Mouse (Mus musculus) E14TG2a.4 (cell line): ENCODE measurements at regions not wholly inside any gene's neighbourhood (a gene's known extent, or its start where the extent isn't known, plus 50 kb on each side); places are given as distances from the start of the nearest gene placed in this dataset.
"Not testable (repeated sequence)": the region's sequence is repeated elsewhere in the genome, so short reads cannot be mapped to it uniquely, and the experiment has no call there.

Experiments used
- H3K27me3 ChIP-seq: 2 replicates; pipeline ENCODE4 v1.6.1; 2014; ENCODE audit warnings: low read length, control low read depth; ENCODE audit not compliant: insufficient read depth
- H3K36me3 ChIP-seq: 2 replicates; pipeline ENCODE4 v1.6.1; 2014; ENCODE audit warnings: low read length, control low read depth; ENCODE audit not compliant: insufficient read depth
- H3K4me1 ChIP-seq: replicated peaks from 2 replicates; pipeline ENCODE4 v1.6.1; 2014; ENCODE audit warnings: low read depth, low read length, control low read depth
- H3K4me3 ChIP-seq: replicated peaks from 2 replicates; pipeline ENCODE4 v1.5.1; 2014; ENCODE audit warnings: mild to moderate bottlenecking, low read length
- H3K9me3 ChIP-seq: 2 replicates; pipeline ENCODE4 v1.6.1; 2014; ENCODE audit warnings: low read length, control low read depth
- CTCF ChIP-seq: conservative IDR thresholded peaks from 2 replicates; pipeline ENCODE4 v1.5.1; 2014; ENCODE audit warnings: low read length
- NANOG ChIP-seq: IDR thresholded peaks from 2 replicates; pipeline ENCODE4 v1.6.1; 2014; ENCODE audit warnings: borderline replicate concordance, low read length, mixed read lengths
- POU5F1 ChIP-seq: IDR thresholded peaks from 2 replicates; pipeline ENCODE4 v1.6.1; 2014; ENCODE audit warnings: low read length, borderline replicate concordance

DNA sequence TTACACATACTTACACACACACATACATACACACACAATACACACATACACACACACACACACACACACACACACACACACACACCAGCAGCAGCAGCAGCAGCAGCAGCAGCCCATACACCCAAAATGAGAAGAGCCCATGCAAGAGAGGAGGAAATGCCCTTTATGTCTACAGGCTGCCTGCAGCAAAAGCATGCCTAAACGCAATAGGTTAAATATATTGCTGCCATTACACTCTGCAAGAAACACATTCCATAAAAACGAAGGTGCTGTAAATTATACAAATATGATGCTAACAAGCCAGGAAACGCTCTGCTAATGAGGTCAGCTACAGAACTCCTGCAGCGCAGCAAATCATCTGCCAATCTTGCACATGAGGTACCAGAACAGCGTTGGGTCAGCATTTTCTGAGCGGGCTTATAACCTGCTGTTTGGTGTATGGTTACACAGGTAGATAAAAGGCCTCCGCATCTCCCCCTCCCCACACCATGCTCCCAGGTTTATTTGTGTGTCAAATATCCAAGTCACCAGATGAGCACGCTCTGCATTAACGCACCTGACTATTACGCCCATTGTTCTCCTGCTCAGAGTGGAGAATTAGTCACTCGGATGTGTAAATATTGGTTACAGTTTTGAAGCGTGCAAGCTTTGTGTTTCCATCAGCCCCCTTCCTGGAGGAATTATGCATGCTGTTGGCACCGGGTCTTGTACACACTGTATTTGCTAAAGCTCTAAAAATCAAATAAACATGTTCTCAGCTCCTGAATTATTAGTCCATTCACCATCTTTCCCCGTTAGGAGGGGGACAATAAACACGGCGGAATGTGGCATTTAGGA lies 214.0 kb upstream of the Zfp703 start:
- Histone ChIP-seq H3K9me3 (peaks cover 27% of the 10 kb centered on the region), H3K4me1 (no peaks in the 10 kb centered on the region), H3K27me3 (no peaks in the 10 kb centered on the region), H3K36me3 (no peaks in the 10 kb centered on the region), H3K4me3 (no peak overlapping the region)
- TF ChIP-seq NANOG (no peak), CTCF (no peak), POU5F1 (no peak)

DNA sequence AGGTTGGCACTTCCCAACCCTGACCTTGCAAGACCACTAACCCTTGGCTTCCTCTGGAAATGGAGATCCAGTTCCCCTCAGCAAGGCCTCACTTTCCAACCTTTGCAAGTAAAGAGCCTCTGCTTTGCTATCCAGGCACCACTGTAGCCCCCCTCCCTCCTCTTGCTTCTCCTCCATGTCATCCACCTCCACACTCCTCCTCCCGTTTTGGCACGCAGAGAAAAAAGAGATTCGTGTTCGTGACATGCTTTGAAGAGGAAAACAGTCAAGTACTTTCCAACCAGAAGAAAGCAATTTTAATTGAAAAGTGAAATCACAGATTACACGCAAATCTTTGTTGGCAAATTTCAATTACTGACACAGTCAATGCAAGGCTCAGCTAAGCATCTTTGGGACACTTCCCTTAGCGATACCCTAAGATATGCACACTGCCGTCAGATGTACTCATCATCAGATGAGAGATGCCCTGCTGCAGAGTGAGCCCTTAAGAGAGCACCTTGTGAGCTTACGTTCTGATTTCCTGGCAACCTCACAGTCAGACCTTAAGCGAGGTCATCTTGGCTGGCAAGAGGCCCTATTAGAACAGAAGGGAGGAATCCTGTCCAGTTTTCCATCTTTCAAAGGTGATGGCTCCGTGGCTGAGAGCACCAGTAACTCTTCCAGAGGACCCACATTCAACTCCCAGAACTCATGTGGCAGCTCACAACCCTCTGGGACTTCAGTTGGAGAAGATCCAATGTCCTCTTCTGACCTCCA lies 208.5 kb upstream of the Zfp703 start:
- TF ChIP-seq POU5F1 (no peak), CTCF (no peak), NANOG (no peak)
- Histone ChIP-seq H3K4me1 (no peaks in the 10 kb centered on the region), H3K4me3 (no peak overlapping the region), H3K27me3 (no peaks in the 10 kb centered on the region; the same call in 1 of the 2 replicates), H3K9me3 (peaks cover 8% of the 10 kb centered on the region; the same call in 1 of the 2 replicates), H3K36me3 (no peaks in the 10 kb centered on the region)

DNA sequence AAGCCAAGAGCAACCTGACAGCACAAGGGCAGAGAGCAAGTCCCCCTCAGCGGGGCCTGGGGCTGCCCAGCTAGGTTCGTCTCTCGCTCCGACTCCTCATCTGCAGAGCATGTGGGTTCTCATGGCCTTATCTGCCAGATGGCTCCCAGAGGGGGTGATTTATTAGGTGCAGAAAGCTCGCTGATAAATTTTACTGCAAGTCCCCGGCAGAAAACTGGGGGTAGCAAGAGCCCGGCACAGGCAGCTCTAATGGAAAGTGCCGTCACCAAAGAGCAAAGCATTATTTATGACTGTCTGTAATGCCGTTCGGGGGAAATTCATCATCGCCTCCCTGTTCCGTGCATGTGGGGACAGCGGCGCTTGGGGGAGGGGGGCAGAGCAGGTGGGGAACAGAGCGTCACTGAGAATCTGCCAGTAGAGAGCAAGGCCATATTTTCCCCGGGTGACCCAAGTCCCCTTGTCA lies 206.7 kb upstream of the Zfp703 start:
- TF ChIP-seq NANOG (no peak), POU5F1 (no peak), CTCF (no peak)
- peaks cover 8% of the 10 kb centered on the region; the same call in 1 of the 2 replicates for H3K9me3 ChIP-seq
- no peaks in the 10 kb centered on the region for H3K4me1 ChIP-seq
- H3K27me3 ChIP-seq = no peaks in the 10 kb centered on the region; the same call in 1 of the 2 replicates
- no peaks in the 10 kb centered on the region for H3K36me3 ChIP-seq
- H3K4me3 ChIP-seq = no peak overlapping the region

DNA sequence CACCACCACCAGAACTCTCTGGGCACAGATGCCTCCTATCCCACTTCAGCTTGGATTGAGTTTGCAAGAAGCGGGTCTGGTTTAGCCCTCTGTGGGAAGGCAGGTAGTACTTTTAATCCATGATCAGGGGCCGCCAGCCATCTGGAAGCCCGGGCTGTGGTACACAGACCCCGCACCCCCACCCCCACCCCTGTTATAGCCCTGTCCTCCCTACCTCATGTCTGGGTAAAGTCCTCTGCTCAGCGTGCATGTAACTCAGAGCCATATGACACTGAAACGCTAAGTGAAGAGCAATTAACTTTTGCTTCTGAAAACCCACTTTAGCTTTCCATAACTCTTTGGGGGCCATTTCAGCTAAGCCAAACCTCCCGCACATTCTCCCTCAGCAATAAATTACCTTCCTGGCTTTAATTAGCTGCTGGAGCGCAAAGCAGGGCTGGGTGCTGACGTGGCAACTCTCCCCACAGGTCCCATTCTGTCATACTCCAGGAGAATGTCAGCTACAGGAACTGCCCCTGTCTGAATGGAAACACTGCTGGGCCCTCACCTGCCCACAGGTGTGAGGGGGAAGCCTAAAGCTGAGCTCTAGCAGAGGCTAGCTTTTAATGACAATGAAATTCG lies 198.1 kb upstream of the Zfp703 start:
- Histone ChIP-seq H3K4me3 (no peak overlapping the region), H3K9me3 (no peaks in the 10 kb centered on the region), H3K4me1 (no peaks in the 10 kb centered on the region), H3K27me3 (peaks cover 18% of the 10 kb centered on the region), H3K36me3 (no peaks in the 10 kb centered on the region)
- TF ChIP-seq CTCF (no peak), NANOG (no peak), POU5F1 (no peak)

DNA sequence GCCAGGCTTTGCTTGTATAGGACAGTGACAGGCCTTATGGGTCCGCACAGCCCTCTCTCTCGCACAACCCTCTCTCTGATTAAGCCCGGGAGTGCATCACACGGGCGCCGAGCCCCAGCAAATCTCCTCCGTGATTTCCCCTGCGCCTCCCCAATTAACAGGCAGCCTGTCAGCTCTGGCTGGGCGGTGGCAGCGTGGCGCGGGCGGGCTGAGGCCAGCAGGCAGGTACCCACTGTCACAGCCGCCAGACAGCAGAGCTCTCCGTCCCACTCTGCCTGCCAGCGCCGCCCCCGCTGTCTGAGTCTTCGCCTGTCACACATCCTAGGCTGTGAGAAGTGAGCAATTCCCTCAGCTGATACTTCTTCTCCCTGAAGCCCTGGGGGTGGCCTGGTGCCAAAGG lies 196.6 kb upstream of the Zfp703 start:
- H3K36me3 ChIP-seq = no peaks in the 10 kb centered on the region
- H3K4me3 ChIP-seq = peak overlapping the region; percentile 68
- TF ChIP-seq CTCF (no peak), POU5F1 (no peak)
- no peaks in the 10 kb centered on the region for H3K9me3 ChIP-seq
- H3K27me3 ChIP-seq = peaks cover 18% of the 10 kb centered on the region
- H3K4me1 ChIP-seq = no peaks in the 10 kb centered on the region

DNA sequence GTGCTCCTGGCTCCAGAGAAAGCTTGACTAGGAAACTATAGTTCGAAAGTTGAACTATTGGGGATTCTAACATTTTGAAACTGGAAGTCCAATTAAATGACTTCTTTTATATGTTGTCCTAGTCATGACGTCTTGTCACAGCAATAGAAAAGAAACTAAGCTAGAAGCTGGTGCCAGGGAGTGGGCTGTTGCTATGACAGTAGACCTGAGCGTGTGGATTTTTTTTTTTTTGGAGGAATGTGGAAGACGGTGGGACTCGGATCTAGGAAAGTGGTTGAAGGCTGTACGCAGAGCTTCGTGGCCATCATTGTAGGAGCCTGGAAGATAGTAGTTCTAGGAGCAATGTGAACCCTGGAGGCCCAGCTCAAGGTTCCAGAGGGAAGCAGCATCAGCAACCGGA lies 194.2 kb upstream of the Zfp703 start:
- H3K27me3 ChIP-seq = peaks cover 18% of the 10 kb centered on the region
- H3K4me1 ChIP-seq, H3K4me3 ChIP-seq, H3K36me3 ChIP-seq, H3K9me3 ChIP-seq: not testable (repeated sequence)

DNA sequence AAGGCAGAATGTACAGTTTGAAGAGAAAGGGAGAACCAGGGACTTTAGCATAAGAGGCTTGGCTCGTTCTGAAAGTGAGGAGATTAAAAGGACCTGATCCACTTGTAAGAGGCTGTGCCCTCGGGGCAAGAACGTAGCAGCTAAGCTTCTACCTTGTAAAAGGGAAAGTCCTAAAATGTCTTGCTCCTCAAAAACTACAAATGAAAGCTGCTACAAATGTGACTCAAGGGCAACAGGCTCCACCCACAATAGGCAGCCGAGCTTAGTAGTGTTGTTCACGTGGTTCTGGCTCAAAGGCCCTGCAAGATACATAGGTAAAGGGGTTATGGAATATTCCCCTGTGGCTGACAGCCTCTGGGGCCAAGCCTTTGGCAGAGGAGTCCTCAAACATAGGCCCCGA lies 192.7 kb upstream of the Zfp703 start:
- Histone ChIP-seq H3K4me3 (no peak overlapping the region), H3K4me1 (no peaks in the 10 kb centered on the region), H3K36me3 (no peaks in the 10 kb centered on the region), H3K27me3 (peaks cover 18% of the 10 kb centered on the region), H3K9me3 (no peaks in the 10 kb centered on the region)
- no peak for TF ChIP-seq POU5F1
- TF ChIP-seq NANOG = no peak
- TF ChIP-seq CTCF = no peak

DNA sequence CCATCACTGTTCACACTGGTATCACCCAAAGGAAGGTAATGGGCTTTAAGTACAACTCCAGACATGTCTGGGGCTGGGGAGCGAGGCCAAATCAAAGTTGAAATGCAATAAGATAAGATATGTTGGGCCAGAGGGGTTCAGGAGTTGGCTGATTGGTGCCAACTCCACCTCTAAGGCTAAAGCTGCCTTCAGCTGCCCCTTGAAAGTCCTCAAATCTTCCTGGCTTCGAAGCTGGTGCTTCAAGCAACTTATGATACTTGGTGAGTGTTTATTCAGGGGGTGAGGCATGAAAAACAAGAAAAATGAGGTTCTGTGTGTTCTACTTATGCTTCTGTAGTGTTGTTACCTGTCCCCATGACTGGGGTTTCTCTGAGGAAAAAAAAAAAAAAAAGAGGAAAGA lies 185.3 kb upstream of the Zfp703 start:
- Histone ChIP-seq H3K4me1 (peaks cover 4% of the 10 kb centered on the region; the same call in 1 of the 2 replicates), H3K4me3 (no peak overlapping the region), H3K36me3 (no peaks in the 10 kb centered on the region), H3K9me3 (no peaks in the 10 kb centered on the region), H3K27me3 (no peaks in the 10 kb centered on the region)
- no peak for TF ChIP-seq POU5F1
- TF ChIP-seq NANOG = no peak
- TF ChIP-seq CTCF = no peak
